Mouse (Mus musculus) bone marrow macrophage, adult 2 months (primary cell): ENCODE data around the gene Pttg1ip.

Source experiments
- CTCF ChIP-seq: IDR thresholded peaks from 2 replicates; pipeline ENCODE4 v1.5.1; 2012; ENCODE audit warnings: low read depth, mild to moderate bottlenecking, low read length, moderate library complexity
- POLR2A ChIP-seq: IDR thresholded peaks from 2 replicates; pipeline ENCODE4 v1.6.1; 2012; ENCODE audit warnings: mild to moderate bottlenecking, low read depth, low read length, borderline replicate concordance

DNA sequence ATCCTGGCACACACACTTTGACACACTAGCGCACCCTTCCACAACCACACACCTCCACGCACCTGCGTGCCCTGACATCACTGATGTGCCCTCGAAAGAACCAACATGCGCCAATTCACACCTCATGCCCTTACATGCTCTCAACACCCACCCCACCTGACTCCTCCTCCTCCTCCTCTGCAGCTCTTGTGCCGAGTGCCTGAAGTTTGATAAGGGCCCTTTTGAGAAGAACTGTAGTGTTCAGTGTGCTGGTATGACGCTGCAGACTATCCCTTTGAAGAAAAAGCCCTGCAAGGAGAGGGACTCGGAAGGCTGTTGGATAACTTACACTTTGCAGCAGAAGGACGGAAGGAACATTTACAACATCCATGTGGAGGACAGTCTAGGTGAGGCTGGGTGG is 20.7 kb upstream of the Pttg1ip start:
- TF ChIP-seq CTCF (no peak), POLR2A (no peak)
